Mouse (Mus musculus): ENCODE measurements around the gene Itgae. TPM values are rescaled to one million over a fixed set of nuclear protein-coding genes. Genes with fewer than 3 reads are reported as not detected.
"Not testable (repeated sequence)": the region's sequence is repeated elsewhere in the genome, so short reads cannot be mapped to it uniquely, and the experiment has no call there.

Gene Itgae
- polyA plus RNA-seq, 1 experiment from 2014 or later, result 0.20 TPM

GRCm38 (mm10) chr11:73099976-73100750 lies 9.8 kb downstream of the Itgae start:
- Histone ChIP-seq H3K4me2 (replicated peaks; ENCODE audit: low read depth, low read length) (no peak overlapping the region), H3K9ac (ENCODE audit: low read depth, low read length) (no peak overlapping the region), H3K4me3 (ENCODE audit: low read depth, low read length) (no peak overlapping the region), H3K4me1 (replicated peaks; ENCODE audit: control insufficient read depth, insufficient read depth, low read length) (no peaks in the 10 kb centered on the region), H3K27me3 (ENCODE audit: control insufficient read depth, insufficient read depth, low read length) (no peaks in the 10 kb centered on the region), H3K36me3 (ENCODE audit: control insufficient read depth, insufficient read depth, low read length) (no peaks in the 10 kb centered on the region), H3K27ac (ENCODE audit: low read depth, low read length) (no peak overlapping the region), H3K9me3 (ENCODE audit: control insufficient read depth, low read length) (no peaks in the 10 kb centered on the region)
- 84% methylated on average over 14 of the region's 14 CpGs for WGBS
- ATAC-seq (ENCODE audit: low FRiP score) (no peak), DNase-seq (ENCODE audit: low spot score) (no peak)

GRCm38 (mm10) chr11:73101308-73101707 lies 10.9 kb downstream of the Itgae start:
- H3K4me3 ChIP-seq (ENCODE audit: low read depth, low read length), result no peak overlapping the region
- no peak for DNase-seq (ENCODE audit: low spot score)
- no peak overlapping the region for H3K27ac ChIP-seq (ENCODE audit: low read depth, low read length)
- no peaks in the 10 kb centered on the region for H3K9me3 ChIP-seq (ENCODE audit: control insufficient read depth, low read length)
- no peaks in the 10 kb centered on the region for H3K27me3 ChIP-seq (ENCODE audit: control insufficient read depth, insufficient read depth, low read length)
- no peaks in the 10 kb centered on the region for H3K36me3 ChIP-seq (ENCODE audit: control insufficient read depth, insufficient read depth, low read length)
- 87% methylated on average over 4 of the region's 4 CpGs for WGBS
- H3K4me1 ChIP-seq (replicated peaks; ENCODE audit: control insufficient read depth, insufficient read depth, low read length), result no peaks in the 10 kb centered on the region
- H3K9ac ChIP-seq (ENCODE audit: low read depth, low read length), result no peak overlapping the region
- ATAC-seq (ENCODE audit: low FRiP score), result no peak
- H3K4me2 ChIP-seq (replicated peaks; ENCODE audit: low read depth, low read length), result no peak overlapping the region

- H3K4me1 ChIP-seq (replicated peaks; ENCODE audit: control insufficient read depth, insufficient read depth, low read length), result no peaks in the 10 kb centered on the region
- no peaks in the 10 kb centered on the region for H3K9me3 ChIP-seq (ENCODE audit: control insufficient read depth, low read length)
- no peaks in the 10 kb centered on the region for H3K36me3 ChIP-seq (ENCODE audit: control insufficient read depth, insufficient read depth, low read length)
- no peak overlapping the region for H3K4me2 ChIP-seq (replicated peaks; ENCODE audit: low read depth, low read length)
- H3K4me3 ChIP-seq (ENCODE audit: low read depth, low read length), result no peak overlapping the region
- no peak overlapping the region for H3K27ac ChIP-seq (ENCODE audit: low read depth, low read length)
- WGBS, result 77% methylated on average over 2 of the region's 3 CpGs
- no peak overlapping the region for H3K9ac ChIP-seq (ENCODE audit: low read depth, low read length)
- no peak for DNase-seq (ENCODE audit: low spot score)
- no peak for ATAC-seq (ENCODE audit: low FRiP score)
- H3K27me3 ChIP-seq (ENCODE audit: control insufficient read depth, insufficient read depth, low read length), result no peaks in the 10 kb centered on the region
These were observed 14.9 kb downstream of the Itgae start for GRCm38 (mm10) chr11:73105246-73105645.

- ATAC-seq (ENCODE audit: low FRiP score); H3K27ac ChIP-seq (ENCODE audit: low read depth, low read length): not testable (repeated sequence)
These were observed 17.0 kb downstream of the Itgae start for GRCm38 (mm10) chr11:73107358-73107757.

GRCm38 (mm10) chr11:73108195-73108897 lies 18.0 kb downstream of the Itgae start:
- no peaks in the 10 kb centered on the region for H3K4me1 ChIP-seq (replicated peaks; ENCODE audit: control insufficient read depth, insufficient read depth, low read length)
- no peak overlapping the region for H3K27ac ChIP-seq (ENCODE audit: low read depth, low read length)
- no peaks in the 10 kb centered on the region for H3K27me3 ChIP-seq (ENCODE audit: control insufficient read depth, insufficient read depth, low read length)
- ATAC-seq (ENCODE audit: low FRiP score) (no peak), DNase-seq (ENCODE audit: low spot score) (no peak)
- no peaks in the 10 kb centered on the region for H3K9me3 ChIP-seq (ENCODE audit: control insufficient read depth, low read length)
- H3K9ac ChIP-seq (ENCODE audit: low read depth, low read length), result no peak overlapping the region
- WGBS, result 69% methylated on average over 5 of the region's 5 CpGs
- no peaks in the 10 kb centered on the region for H3K36me3 ChIP-seq (ENCODE audit: control insufficient read depth, insufficient read depth, low read length)
- H3K4me3 ChIP-seq (ENCODE audit: low read depth, low read length), result no peak overlapping the region
- no peak overlapping the region for H3K4me2 ChIP-seq (replicated peaks; ENCODE audit: low read depth, low read length)

More at GRCm38 (mm10) chr11:73107358-73107757, 17.0 kb downstream of the Itgae start:
- H3K36me3 ChIP-seq (ENCODE audit: control insufficient read depth, insufficient read depth, low read length); H3K4me3 ChIP-seq (ENCODE audit: low read depth, low read length); H3K4me2 ChIP-seq (replicated peaks; ENCODE audit: low read depth, low read length); H3K4me1 ChIP-seq (replicated peaks; ENCODE audit: control insufficient read depth, insufficient read depth, low read length); DNase-seq (ENCODE audit: low spot score); H3K27me3 ChIP-seq (ENCODE audit: control insufficient read depth, insufficient read depth, low read length); H3K9ac ChIP-seq (ENCODE audit: low read depth, low read length); H3K9me3 ChIP-seq (ENCODE audit: control insufficient read depth, low read length): not testable (repeated sequence)
- 43% methylated on average over 3 of the region's 3 CpGs for WGBS

- no peak overlapping the region for H3K4me2 ChIP-seq (replicated peaks; ENCODE audit: low read depth, low read length)
- no peaks in the 10 kb centered on the region for H3K27me3 ChIP-seq (ENCODE audit: control insufficient read depth, insufficient read depth, low read length)
- no peak for ATAC-seq (ENCODE audit: low FRiP score)
- DNase-seq (ENCODE audit: low spot score), result no peak
- no peaks in the 10 kb centered on the region for H3K9me3 ChIP-seq (ENCODE audit: control insufficient read depth, low read length)
- H3K36me3 ChIP-seq (ENCODE audit: control insufficient read depth, insufficient read depth, low read length), result no peaks in the 10 kb centered on the region
- WGBS, result 83% methylated on average over 14 of the region's 14 CpGs
- H3K4me1 ChIP-seq (replicated peaks; ENCODE audit: control insufficient read depth, insufficient read depth, low read length), result no peaks in the 10 kb centered on the region
- H3K9ac ChIP-seq (ENCODE audit: low read depth, low read length), result no peak overlapping the region
- no peak overlapping the region for H3K27ac ChIP-seq (ENCODE audit: low read depth, low read length)
- no peak overlapping the region for H3K4me3 ChIP-seq (ENCODE audit: low read depth, low read length)
These were observed 18.7 kb downstream of the Itgae start for GRCm38 (mm10) chr11:73108898-73109625.

- no peaks in the 10 kb centered on the region for H3K36me3 ChIP-seq (ENCODE audit: control insufficient read depth, insufficient read depth, low read length)
- no peak overlapping the region for H3K4me3 ChIP-seq (ENCODE audit: low read depth, low read length)
- H3K27ac ChIP-seq (ENCODE audit: low read depth, low read length), result no peak overlapping the region
- ATAC-seq (ENCODE audit: low FRiP score) (no peak), DNase-seq (ENCODE audit: low spot score) (no peak)
- H3K9me3 ChIP-seq (ENCODE audit: control insufficient read depth, low read length), result no peaks in the 10 kb centered on the region
- H3K4me2 ChIP-seq (replicated peaks; ENCODE audit: low read depth, low read length), result no peak overlapping the region
- no peak overlapping the region for H3K9ac ChIP-seq (ENCODE audit: low read depth, low read length)
- WGBS, result 77% methylated on average over 3 of the region's 3 CpGs
- no peaks in the 10 kb centered on the region for H3K27me3 ChIP-seq (ENCODE audit: control insufficient read depth, insufficient read depth, low read length)
- H3K4me1 ChIP-seq (replicated peaks; ENCODE audit: control insufficient read depth, insufficient read depth, low read length), result no peaks in the 10 kb centered on the region
These were observed 19.6 kb downstream of the Itgae start for GRCm38 (mm10) chr11:73109941-73110340.

GRCm38 (mm10) chr11:73111414-73111813 lies 21.0 kb downstream of the Itgae start:
- Histone ChIP-seq H3K27ac (ENCODE audit: low read depth, low read length) (no peak overlapping the region), H3K27me3 (ENCODE audit: control insufficient read depth, insufficient read depth, low read length) (no peaks in the 10 kb centered on the region), H3K9ac (ENCODE audit: low read depth, low read length) (no peak overlapping the region), H3K36me3 (ENCODE audit: control insufficient read depth, insufficient read depth, low read length) (no peaks in the 10 kb centered on the region), H3K4me2 (replicated peaks; ENCODE audit: low read depth, low read length) (no peak overlapping the region), H3K9me3 (ENCODE audit: control insufficient read depth, low read length) (no peaks in the 10 kb centered on the region), H3K4me1 (replicated peaks; ENCODE audit: control insufficient read depth, insufficient read depth, low read length) (no peaks in the 10 kb centered on the region), H3K4me3 (ENCODE audit: low read depth, low read length) (no peak overlapping the region)
- 68% methylated on average over 6 of the region's 6 CpGs for WGBS
- no peak for ATAC-seq (ENCODE audit: low FRiP score)
- no peak for DNase-seq (ENCODE audit: low spot score)

Data from hindbrain, embryonic 11.5 days (tissue).